Mouse (Mus musculus) testis, adult 2 months (tissue): ENCODE data around the gene Sgk1. TPM values are rescaled to one million over a fixed set of nuclear protein-coding genes. Genes with fewer than 3 reads are reported as not detected.

Experiments
- H3K27ac ChIP-seq: fragments of 200-500 bp; 2 replicates; pipeline ENCODE4 v1.5.1; 2012; ENCODE audit warnings: low read depth, low read length; ENCODE audit not compliant: control insufficient read depth, insufficient read depth
- H3K27me3 ChIP-seq: fragments of 200-500 bp; 2 replicates; pipeline ENCODE4 v1.6.1; 2012; ENCODE audit warnings: mild to moderate bottlenecking, low read length, moderate library complexity; ENCODE audit not compliant: control insufficient read depth, insufficient read depth
- H3K36me3 ChIP-seq: fragments of 200-500 bp; 2 replicates; pipeline ENCODE4 v1.6.1; 2012; ENCODE audit warnings: mild to moderate bottlenecking, low read length; ENCODE audit not compliant: control insufficient read depth, insufficient read depth
- H3K4me1 ChIP-seq: fragments of 200-500 bp; 2 replicates; pipeline ENCODE4 v1.6.1; 2012; ENCODE audit warnings: low read length; ENCODE audit not compliant: control insufficient read depth, insufficient read depth
- H3K4me3 ChIP-seq: fragments of 200-500 bp; 2 replicates; pipeline ENCODE4 v1.5.1; 2012; ENCODE audit warnings: low read depth, mild to moderate bottlenecking, low read length, moderate library complexity, mixed read lengths; ENCODE audit not compliant: control insufficient read depth
- CTCF ChIP-seq: fragments of 200-500 bp; IDR thresholded peaks from 2 replicates; pipeline ENCODE4 v1.5.1; 2012; ENCODE audit warnings: low read depth, mild to moderate bottlenecking, inconsistent platforms, low read length, moderate library complexity; ENCODE audit not compliant: control insufficient read depth, insufficient read depth, insufficient replicate concordance
- POLR2A ChIP-seq: fragments of 200-500 bp; IDR thresholded peaks from 2 replicates; pipeline ENCODE4 v1.6.1; 2012; ENCODE audit warnings: low read depth, mild to moderate bottlenecking, inconsistent platforms, low read length, moderate library complexity; ENCODE audit not compliant: control insufficient read depth
- polyA plus RNA-seq: library from polyadenylated mRNA; depleted of rRNA; stranded (reverse); fragments of >200 nt; gene quantifications from 2 replicates; pipeline ENCODE4 v1.2.3, GENCODE M21; 2012; rRNA removed

The Sgk1 gene
- 3.7 and 5.1 TPM in 2 replicates for polyA plus RNA-seq

DNA sequence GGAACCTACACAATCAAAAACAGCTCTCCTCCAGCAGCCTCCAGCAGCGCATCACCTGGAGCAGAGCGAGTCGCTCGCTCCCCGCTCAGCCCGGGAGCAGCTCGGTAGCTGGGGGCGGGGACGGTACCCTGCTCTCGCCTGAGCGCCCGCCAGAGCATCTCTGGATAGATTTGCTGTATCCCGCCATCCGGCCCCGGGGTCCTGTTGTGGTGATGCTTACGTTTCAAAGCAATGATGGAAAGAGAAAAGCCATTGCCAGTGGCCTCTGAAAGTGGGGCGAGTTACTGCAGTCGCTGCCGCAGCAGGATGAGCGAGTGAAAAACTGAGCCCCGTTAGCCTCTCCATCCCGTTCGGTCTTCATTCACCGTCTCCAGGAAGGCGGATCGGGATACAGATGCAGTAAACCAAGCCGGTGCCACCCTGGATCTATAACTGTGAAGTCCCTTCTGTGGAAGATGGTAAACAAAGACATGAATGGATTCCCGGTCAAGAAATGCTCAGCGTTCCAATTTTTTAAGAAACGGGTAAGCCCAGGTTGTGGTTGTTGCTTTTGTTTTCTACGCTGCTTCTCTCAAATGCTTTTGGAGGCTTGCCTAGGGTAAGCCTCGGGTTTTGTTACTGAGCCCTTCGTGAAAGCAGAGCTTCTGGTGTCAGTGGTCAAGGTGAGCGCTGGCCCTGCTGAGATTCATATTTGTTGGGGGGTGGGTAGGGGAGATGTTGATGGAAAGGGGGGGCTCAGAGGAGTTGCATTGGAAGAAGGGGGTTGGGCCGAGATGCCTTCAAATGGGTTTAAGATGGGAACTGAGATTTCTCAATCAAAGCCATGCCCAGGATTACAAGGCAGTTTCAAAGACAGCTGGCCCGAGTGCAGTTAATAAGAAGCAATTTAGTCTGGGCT, at the start of gene Sgk1:
TSS of gene Sgk1 (plus strand) at position 1 of the 898 bp plus-strand sequence.
- Histone ChIP-seq H3K27me3 (peaks cover 2% of the 10 kb centered on the region; the same call in 1 of the 2 replicates), H3K4me1 (peaks cover 4% of the 10 kb centered on the region), H3K36me3 (no peaks in the 10 kb centered on the region), H3K4me3 (no peak within 1 kb of the TSS), H3K27ac (no peak within 1 kb of the TSS)
- TF ChIP-seq CTCF (no peak), POLR2A (no peak)

- no peaks in the 10 kb centered on the region for H3K36me3 ChIP-seq
- TF ChIP-seq POLR2A (no peak), CTCF (no peak)
- no peaks in the 10 kb centered on the region for H3K27me3 ChIP-seq
- H3K4me1 ChIP-seq = no peaks in the 10 kb centered on the region
- H3K27ac ChIP-seq = no peak overlapping the region
- no peak overlapping the region for H3K4me3 ChIP-seq
Measured at GRCm38 (mm10) chr10:21832282-21832681, 49.7 kb upstream of the Sgk1 start.

- Histone ChIP-seq H3K36me3 (no peaks in the 10 kb centered on the region), H3K27me3 (no peaks in the 10 kb centered on the region), H3K27ac (no peak overlapping the region), H3K4me3 (no peak overlapping the region), H3K4me1 (no peaks in the 10 kb centered on the region)
- TF ChIP-seq POLR2A = no peak
- TF ChIP-seq CTCF = no peak
Measured at GRCm38 (mm10) chr10:21833757-21834156, 48.2 kb upstream of the Sgk1 start.

- no peaks in the 10 kb centered on the region for H3K4me1 ChIP-seq
- no peaks in the 10 kb centered on the region for H3K36me3 ChIP-seq
- TF ChIP-seq POLR2A (no peak), CTCF (no peak)
- no peak overlapping the region for H3K4me3 ChIP-seq
- H3K27ac ChIP-seq = no peak overlapping the region
- H3K27me3 ChIP-seq = no peaks in the 10 kb centered on the region
Measured at GRCm38 (mm10) chr10:21835077-21835476, 46.9 kb upstream of the Sgk1 start.

GRCm38 (mm10) chr10:21839248-21840155, 42.5 kb upstream of the Sgk1 start:
- Histone ChIP-seq H3K27me3 (no peaks in the 10 kb centered on the region), H3K4me3 (no peak overlapping the region), H3K36me3 (no peaks in the 10 kb centered on the region), H3K4me1 (no peaks in the 10 kb centered on the region), H3K27ac (no peak overlapping the region)
- TF ChIP-seq POLR2A (no peak), CTCF (no peak)

DNA sequence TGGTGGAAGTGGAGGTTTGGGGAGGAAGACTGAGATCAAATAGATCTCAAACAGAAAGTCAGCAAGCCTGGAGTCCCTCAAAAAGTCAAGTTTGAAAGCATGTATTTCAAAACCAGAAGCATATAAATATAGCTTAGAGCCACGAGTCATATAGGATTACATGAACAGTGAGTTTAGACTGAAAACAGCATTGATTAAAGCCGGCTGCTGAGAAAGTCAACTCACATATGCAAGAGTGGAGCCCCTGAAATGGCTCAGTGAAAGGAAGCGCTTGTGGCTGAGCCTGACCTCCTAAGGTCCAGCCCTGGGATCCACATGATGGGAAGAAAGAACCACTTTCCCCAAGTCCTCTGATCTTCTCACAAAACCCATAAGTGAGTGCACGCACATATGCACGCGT, 38.7 kb upstream of the Sgk1 start:
- Histone ChIP-seq H3K4me3 (no peak overlapping the region), H3K27ac (no peak overlapping the region), H3K36me3 (no peaks in the 10 kb centered on the region), H3K27me3 (no peaks in the 10 kb centered on the region), H3K4me1 (no peaks in the 10 kb centered on the region)
- TF ChIP-seq CTCF = no peak
- TF ChIP-seq POLR2A = no peak

GRCm38 (mm10) chr10:21843861-21844260, 38.1 kb upstream of the Sgk1 start:
- Histone ChIP-seq H3K27ac (no peak overlapping the region), H3K4me3 (no peak overlapping the region), H3K27me3 (no peaks in the 10 kb centered on the region), H3K4me1 (no peaks in the 10 kb centered on the region), H3K36me3 (no peaks in the 10 kb centered on the region)
- TF ChIP-seq CTCF (no peak), POLR2A (no peak)
